Mouse (Mus musculus): ENCODE data around the gene Eid3. TPM values are rescaled to one million over a fixed set of nuclear protein-coding genes. Genes with fewer than 3 reads are reported as not detected.

Gene Eid3
- total RNA-seq, 1 experiment = 8.9 TPM

DNA sequence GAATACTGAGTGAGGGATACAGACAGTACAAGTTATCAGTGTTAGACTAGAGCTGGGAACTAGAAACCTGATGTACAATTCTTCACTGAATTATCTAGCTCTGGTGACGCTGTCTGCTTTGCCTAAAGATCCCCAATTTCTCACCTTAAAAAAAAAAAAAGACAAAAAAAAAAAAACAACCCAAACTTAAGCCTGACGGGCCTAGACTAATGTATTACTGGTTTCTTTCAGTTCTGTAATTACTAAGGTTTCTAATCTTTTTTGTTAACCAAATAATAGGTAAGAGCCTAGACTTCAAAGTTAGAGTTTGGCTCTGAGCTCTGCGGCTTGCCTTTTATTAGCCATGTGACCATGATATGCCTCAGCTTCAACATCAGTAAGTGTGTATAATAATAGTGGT is 30.5 kb upstream of the Eid3 start:
- DNase-seq (ENCODE audit: low read depth, low spot score) = no peak
- no peak for TF ChIP-seq ZNF384 (IDR thresholded peaks at IDR 0.05; ENCODE audit: low read depth, low read length)
- no peak for TF ChIP-seq HCFC1 (IDR thresholded peaks at IDR 0.05; ENCODE audit: borderline replicate concordance, insufficient read depth, low read length)
- TF ChIP-seq CHD2 (IDR thresholded peaks at IDR 0.05; ENCODE audit: low read depth, low read length) = no peak
- no peak for TF ChIP-seq MAFK (IDR thresholded peaks at IDR 0.05; ENCODE audit: insufficient read depth, low read depth, low read length)
- TF ChIP-seq ZC3H11A (IDR thresholded peaks at IDR 0.05; ENCODE audit: borderline replicate concordance, low read depth, low read length) = no peak
- no peaks in the 10 kb centered on the region for H3K4me1 ChIP-seq (ENCODE audit: control insufficient read depth in 2 of 2, insufficient read depth in 2 of 2, low read length in 2 of 2, poor library complexity in 1 of 2)
- no peak overlapping the region for H3K4me3 ChIP-seq (ENCODE audit: insufficient read depth in 1 of 2, low read depth in 1 of 2, low read length in 2 of 2, poor library complexity in 1 of 2, severe bottlenecking in 1 of 2)
- H3K9ac ChIP-seq (ENCODE audit: insufficient read depth, low read depth, low read length, poor library complexity, severe bottlenecking) = no peak overlapping the region
- H3K36me3 ChIP-seq (ENCODE audit: control insufficient read depth, insufficient read depth, low read length, poor library complexity, severe bottlenecking) = no peaks in the 10 kb centered on the region
- peaks cover 3% of the 10 kb centered on the region; the same call in 1 of the 2 replicates for H3K9me3 ChIP-seq (ENCODE audit: control insufficient read depth, insufficient read depth, low read depth, low read length)
- H3K27ac ChIP-seq (ENCODE audit: insufficient read depth, low read depth, low read length, poor library complexity, severe bottlenecking) = no peak overlapping the region
- in situ Hi-C loops (cut with MboI; ENCODE audit: low sequenced_read_pairs in 2 of 2, unreplicated experiment in 2 of 2) = no loop called here

DNA sequence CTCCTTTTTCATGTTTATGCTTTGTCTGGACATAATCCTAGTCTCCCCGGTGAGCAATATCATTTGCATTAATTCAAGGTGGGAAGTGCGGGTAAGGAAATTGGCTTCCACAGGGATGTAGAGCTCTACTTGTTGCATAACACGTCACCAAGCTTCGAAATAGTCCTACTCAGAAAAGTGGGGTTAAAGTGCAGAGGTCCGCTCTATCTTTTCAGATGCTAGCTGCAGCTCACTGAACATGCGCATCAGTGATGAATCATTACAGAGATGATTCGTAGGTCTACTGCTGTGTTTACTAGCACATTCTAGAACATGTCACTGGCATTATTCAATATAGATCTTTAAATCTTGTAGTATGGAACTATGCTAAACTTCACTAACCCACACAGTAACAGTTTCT is 28.0 kb upstream of the Eid3 start:
- no peak overlapping the region for H3K9ac ChIP-seq (ENCODE audit: insufficient read depth, low read depth, low read length, poor library complexity, severe bottlenecking)
- no peak overlapping the region for H3K4me3 ChIP-seq (ENCODE audit: insufficient read depth in 1 of 2, low read depth in 1 of 2, low read length in 2 of 2, poor library complexity in 1 of 2, severe bottlenecking in 1 of 2)
- H3K27ac ChIP-seq (ENCODE audit: insufficient read depth, low read depth, low read length, poor library complexity, severe bottlenecking) = no peak overlapping the region
- in situ Hi-C loops (cut with MboI; ENCODE audit: low sequenced_read_pairs in 2 of 2, unreplicated experiment in 2 of 2) = no loop called here
- TF ChIP-seq MAFK (IDR thresholded peaks at IDR 0.05; ENCODE audit: insufficient read depth, low read depth, low read length) (no peak), ZC3H11A (IDR thresholded peaks at IDR 0.05; ENCODE audit: borderline replicate concordance, low read depth, low read length) (no peak), HCFC1 (IDR thresholded peaks at IDR 0.05; ENCODE audit: borderline replicate concordance, insufficient read depth, low read length) (no peak), CHD2 (IDR thresholded peaks at IDR 0.05; ENCODE audit: low read depth, low read length) (no peak), ZNF384 (IDR thresholded peaks at IDR 0.05; ENCODE audit: low read depth, low read length) (no peak)
- H3K9me3 ChIP-seq (ENCODE audit: control insufficient read depth, insufficient read depth, low read depth, low read length) = no peaks in the 10 kb centered on the region
- DNase-seq (ENCODE audit: low read depth, low spot score) = no peak
- no peaks in the 10 kb centered on the region for H3K36me3 ChIP-seq (ENCODE audit: control insufficient read depth, insufficient read depth, low read length, poor library complexity, severe bottlenecking)
- H3K4me1 ChIP-seq (ENCODE audit: control insufficient read depth in 2 of 2, insufficient read depth in 2 of 2, low read length in 2 of 2, poor library complexity in 1 of 2) = peaks cover 0 to 3% of the 10 kb centered on the region in 2 experiments; a peak in 1 of 4 replicates

- Histone ChIP-seq H3K36me3 (ENCODE audit: control insufficient read depth, insufficient read depth, low read length, poor library complexity, severe bottlenecking) (no peaks in the 10 kb centered on the region), H3K9me3 (ENCODE audit: control insufficient read depth, insufficient read depth, low read depth, low read length) (no peaks in the 10 kb centered on the region), H3K4me3 (ENCODE audit: insufficient read depth in 1 of 2, low read depth in 1 of 2, low read length in 2 of 2, poor library complexity in 1 of 2, severe bottlenecking in 1 of 2) (no peak overlapping the region), H3K27ac (ENCODE audit: insufficient read depth, low read depth, low read length, poor library complexity, severe bottlenecking) (peak overlapping the region; percentile 20; the same call in 1 of the 2 replicates), H3K9ac (ENCODE audit: insufficient read depth, low read depth, low read length, poor library complexity, severe bottlenecking) (no peak overlapping the region), H3K4me1 (ENCODE audit: control insufficient read depth in 2 of 2, insufficient read depth in 2 of 2, low read length in 2 of 2, poor library complexity in 1 of 2) (peaks cover 4 to 12% of the 10 kb centered on the region in 2 experiments; a peak in 3 of 4 replicates)
- no peak for TF ChIP-seq ZNF384 (IDR thresholded peaks at IDR 0.05; ENCODE audit: low read depth, low read length)
- TF ChIP-seq ZC3H11A (IDR thresholded peaks at IDR 0.05; ENCODE audit: borderline replicate concordance, low read depth, low read length) = no peak
- no peak for TF ChIP-seq MAFK (IDR thresholded peaks at IDR 0.05; ENCODE audit: insufficient read depth, low read depth, low read length)
- no peak for TF ChIP-seq HCFC1 (IDR thresholded peaks at IDR 0.05; ENCODE audit: borderline replicate concordance, insufficient read depth, low read length)
- no peak for TF ChIP-seq CHD2 (IDR thresholded peaks at IDR 0.05; ENCODE audit: low read depth, low read length)
- no peak for DNase-seq (ENCODE audit: low read depth, low spot score)
- in situ Hi-C loops (cut with MboI; ENCODE audit: low sequenced_read_pairs in 2 of 2, unreplicated experiment in 2 of 2) = no loop called here
Measured at GRCm38 (mm10) chr10:82844090-82844489, 22.3 kb upstream of the Eid3 start.

GRCm38 (mm10) chr10:82844731-82845130 is 21.7 kb upstream of the Eid3 start:
- Histone ChIP-seq H3K9ac (ENCODE audit: insufficient read depth, low read depth, low read length, poor library complexity, severe bottlenecking) (no peak overlapping the region), H3K4me3 (ENCODE audit: insufficient read depth in 1 of 2, low read depth in 1 of 2, low read length in 2 of 2, poor library complexity in 1 of 2, severe bottlenecking in 1 of 2) (no peak overlapping the region), H3K9me3 (ENCODE audit: control insufficient read depth, insufficient read depth, low read depth, low read length) (no peaks in the 10 kb centered on the region), H3K36me3 (ENCODE audit: control insufficient read depth, insufficient read depth, low read length, poor library complexity, severe bottlenecking) (no peaks in the 10 kb centered on the region), H3K4me1 (ENCODE audit: control insufficient read depth in 2 of 2, insufficient read depth in 2 of 2, low read length in 2 of 2, poor library complexity in 1 of 2) (peaks cover 4 to 12% of the 10 kb centered on the region in 2 experiments; a peak in 3 of 4 replicates), H3K27ac (ENCODE audit: insufficient read depth, low read depth, low read length, poor library complexity, severe bottlenecking) (no peak overlapping the region)
- in situ Hi-C loops (cut with MboI; ENCODE audit: low sequenced_read_pairs in 2 of 2, unreplicated experiment in 2 of 2) = no loop called here
- TF ChIP-seq CHD2 (IDR thresholded peaks at IDR 0.05; ENCODE audit: low read depth, low read length) (no peak), MAFK (IDR thresholded peaks at IDR 0.05; ENCODE audit: insufficient read depth, low read depth, low read length) (no peak), HCFC1 (IDR thresholded peaks at IDR 0.05; ENCODE audit: borderline replicate concordance, insufficient read depth, low read length) (no peak), ZNF384 (IDR thresholded peaks at IDR 0.05; ENCODE audit: low read depth, low read length) (no peak), ZC3H11A (IDR thresholded peaks at IDR 0.05; ENCODE audit: borderline replicate concordance, low read depth, low read length) (no peak)
- no peak for DNase-seq (ENCODE audit: low read depth, low spot score)
